Mouse (Mus musculus): ENCODE results near the gene Hlx.

- TF ChIP-seq CTCF (IDR thresholded peaks at IDR 0.05; ENCODE audit: insufficient read depth, low read depth, low read length) (no peak), POLR2A (IDR thresholded peaks at IDR 0.05; ENCODE audit: insufficient read depth, low read depth, low read length) (no peak)
These were observed 14.7 kb downstream of the Hlx start for GRCm38 (mm10) chr1:184717691-184718200.

Measured in olfactory bulb, adult 2 months (tissue).